Mouse (Mus musculus) G1E-ER4 (cell line): ENCODE measurements around the gene Retreg1. TPM values are rescaled to one million over a fixed set of nuclear protein-coding genes. Genes with fewer than 3 reads are reported as not detected.

ENCODE experiments used
- GATA1 ChIP-seq: IDR thresholded peaks from one replicate; pipeline ENCODE4 v1.8.0; 2012; ENCODE audit warnings: low read length, inconsistent platforms
- polyA plus RNA-seq: library from polyadenylated mRNA; stranded (reverse); fragments of >175 nt; gene quantifications from 2 replicates; pipeline ENCODE4 v1.2.3, GENCODE M21; 2012

Retreg1 gene
- polyA plus RNA-seq, 1 experiment, result not detected

DNA sequence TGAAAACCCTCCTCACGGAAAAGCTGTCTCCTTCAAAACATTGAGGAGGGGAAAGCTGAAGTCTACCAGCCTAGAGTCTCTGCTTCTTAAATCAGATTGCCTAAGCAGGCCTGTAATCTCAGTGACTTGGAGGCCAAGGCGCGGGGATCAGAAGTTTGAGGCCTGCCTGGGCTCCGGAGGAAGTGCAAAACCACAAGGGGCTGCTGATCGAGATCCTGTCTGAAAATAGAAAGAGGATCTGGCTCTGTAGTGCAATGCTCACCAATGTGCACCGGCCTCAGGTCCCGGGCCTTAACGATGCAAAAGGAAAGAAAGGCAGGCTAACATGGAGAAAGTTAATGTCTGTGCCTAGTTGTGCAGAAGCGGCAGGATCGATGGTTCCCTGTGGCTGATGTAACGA lies 48.6 kb downstream of the Retreg1 start:
- TF ChIP-seq GATA1, result no peak

DNA sequence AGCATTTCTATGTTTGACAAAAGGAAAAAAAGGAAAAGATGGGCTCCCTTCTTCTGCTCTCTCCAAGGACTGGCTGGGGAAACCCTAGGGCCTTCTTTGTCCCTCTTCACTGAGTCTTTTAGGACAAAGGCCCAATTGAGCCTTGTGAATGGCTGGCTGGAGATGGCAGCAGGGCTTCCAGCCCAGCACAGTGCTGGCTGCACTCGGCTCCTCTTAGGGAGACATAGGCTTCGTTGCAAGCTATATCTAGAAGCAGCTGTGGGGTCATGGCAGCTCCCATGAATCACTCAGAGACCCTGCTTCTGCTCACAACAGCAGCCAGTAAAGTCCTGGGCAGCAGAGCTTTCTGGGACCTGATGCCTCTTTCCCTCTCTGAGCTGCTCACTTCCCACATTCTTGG lies 50.3 kb downstream of the Retreg1 start:
- TF ChIP-seq GATA1, result no peak

DNA sequence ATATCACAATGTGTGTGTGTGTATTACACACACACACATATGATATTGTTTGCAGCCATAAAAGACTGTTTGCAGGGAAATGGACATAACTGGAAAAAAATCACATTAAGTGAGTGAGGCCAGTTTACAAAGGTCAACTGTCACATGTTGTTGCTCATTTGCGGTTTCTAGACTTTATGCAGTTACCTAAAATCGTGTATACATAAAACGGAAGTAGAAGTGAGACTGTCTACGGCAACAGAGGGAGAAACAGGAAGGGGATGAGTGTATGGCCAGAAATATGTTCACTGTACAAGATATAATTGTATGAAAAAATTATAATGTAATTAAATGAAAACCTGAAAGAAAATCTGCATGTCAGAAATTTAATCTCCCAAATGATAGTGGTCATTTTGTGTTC lies 53.8 kb downstream of the Retreg1 start:
- no peak for TF ChIP-seq GATA1

DNA sequence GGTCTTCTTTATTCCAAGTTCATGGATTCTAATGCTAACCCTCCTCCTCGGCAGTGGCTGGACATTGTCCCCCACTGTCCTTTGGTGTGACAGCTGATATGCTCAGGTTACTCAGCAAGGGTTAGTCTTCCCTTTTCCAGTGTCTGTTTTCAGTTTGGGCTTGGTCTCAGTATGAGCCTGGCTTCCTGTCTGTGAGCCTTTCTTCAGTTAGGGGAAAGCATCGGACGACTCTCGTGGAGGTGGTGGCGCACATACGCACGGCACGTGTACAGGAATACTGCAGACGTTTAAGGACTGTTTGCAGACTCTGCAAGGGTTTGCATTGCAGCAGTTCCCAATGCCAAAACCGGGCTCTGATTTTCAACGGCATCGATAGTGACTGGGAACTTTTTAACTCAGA lies 54.6 kb downstream of the Retreg1 start:
- TF ChIP-seq GATA1, result no peak

DNA sequence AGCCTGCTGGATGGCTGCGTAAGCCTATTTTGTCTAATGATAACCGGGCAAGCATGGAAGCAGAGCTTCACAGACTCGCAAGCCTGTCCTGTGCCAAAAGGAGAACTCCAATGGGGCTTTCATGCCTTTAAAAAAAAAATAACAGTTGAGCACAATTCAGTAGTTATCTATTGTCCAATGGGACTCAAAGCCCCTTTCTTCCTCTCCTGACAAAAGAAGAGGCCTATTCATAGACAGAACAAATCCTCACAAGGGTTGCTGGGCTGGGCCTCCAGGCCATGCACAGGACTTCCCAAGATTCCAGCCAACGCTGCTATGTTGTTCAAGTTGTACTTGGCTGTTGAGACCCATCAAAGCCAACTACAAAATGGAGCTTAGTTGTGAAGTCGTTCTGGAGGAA lies 56.0 kb downstream of the Retreg1 start:
- TF ChIP-seq GATA1, result no peak

DNA sequence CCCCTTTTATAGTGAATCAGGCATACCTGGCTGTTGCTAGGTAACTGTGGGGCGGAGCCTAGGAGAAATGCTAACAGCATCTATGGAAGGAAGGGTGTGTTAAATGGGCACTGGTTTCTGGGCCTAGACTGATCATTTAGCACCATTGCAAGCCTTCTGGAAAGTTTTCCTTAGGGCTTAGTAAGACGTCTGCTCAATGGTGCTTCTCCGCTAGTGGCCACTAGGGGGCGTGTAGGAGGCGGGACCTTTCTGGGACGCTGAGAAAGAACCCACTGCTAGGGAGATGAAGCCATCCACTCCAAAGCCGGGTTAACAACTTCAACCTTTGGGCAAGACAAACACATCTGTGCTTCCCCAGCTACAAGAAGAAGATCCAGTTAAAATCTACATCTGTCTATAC lies 57.6 kb downstream of the Retreg1 start:
- TF ChIP-seq GATA1, result no peak

DNA sequence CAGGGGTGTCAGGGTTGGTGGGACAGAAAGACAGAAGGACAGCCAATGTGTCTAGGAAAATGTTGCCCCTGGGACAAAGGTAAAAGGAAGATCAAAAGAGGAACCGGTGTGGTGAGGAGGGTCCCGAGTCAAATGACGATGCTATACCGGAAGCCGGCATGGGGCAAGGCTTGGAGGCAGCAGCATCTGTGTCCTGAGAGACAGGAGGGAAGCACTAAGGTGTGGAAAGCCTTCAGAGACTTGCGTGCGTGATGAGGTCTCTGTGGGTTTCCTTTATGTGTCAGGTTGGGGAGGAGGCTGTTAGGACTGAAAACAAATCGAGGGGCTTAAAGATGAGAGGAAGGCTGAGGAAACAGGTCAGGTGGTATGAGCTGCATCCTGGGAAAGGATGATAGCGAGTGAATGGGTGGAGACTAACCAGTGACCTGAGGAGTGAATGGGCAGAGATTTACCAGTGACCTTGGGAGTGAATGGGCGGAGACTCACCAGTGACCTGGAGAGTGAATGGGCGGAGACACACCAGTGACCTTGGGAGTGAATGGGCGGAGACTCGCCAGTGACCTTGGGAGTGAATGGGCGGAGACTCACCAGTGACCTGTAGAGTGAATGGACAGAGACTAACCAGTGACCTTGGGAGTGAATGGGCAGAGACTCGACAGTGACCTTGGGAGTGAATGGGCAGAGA lies 60.1 kb downstream of the Retreg1 start:
- TF ChIP-seq GATA1, result no peak

DNA sequence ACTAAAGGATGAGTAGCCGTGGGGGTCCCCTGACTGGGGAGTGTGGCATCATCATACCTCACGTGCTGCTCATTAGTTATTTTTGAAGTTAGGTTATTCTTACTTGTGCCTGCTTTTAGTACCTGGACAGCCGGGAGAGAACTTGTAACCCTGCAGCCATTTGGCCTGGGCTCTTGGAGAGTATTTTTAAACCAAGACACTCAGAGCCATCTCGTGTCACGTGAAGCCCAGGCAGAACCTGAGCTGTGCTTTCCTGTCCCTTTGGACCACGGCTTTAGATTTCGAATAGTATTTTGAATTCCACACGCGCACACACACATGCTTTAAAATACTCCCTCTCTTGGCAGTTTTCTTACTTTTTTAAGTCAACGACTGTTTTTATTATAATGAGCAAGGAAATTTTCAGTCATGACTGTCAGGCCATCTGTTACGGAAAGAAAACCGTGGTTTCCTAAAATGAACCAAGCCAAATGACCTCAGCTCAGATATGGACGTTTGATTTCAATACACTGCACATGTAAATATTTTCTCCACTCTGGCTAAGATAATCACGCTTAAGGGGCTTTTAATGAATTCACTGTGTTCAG lies 61.5 kb downstream of the Retreg1 start:
- no peak for TF ChIP-seq GATA1

DNA sequence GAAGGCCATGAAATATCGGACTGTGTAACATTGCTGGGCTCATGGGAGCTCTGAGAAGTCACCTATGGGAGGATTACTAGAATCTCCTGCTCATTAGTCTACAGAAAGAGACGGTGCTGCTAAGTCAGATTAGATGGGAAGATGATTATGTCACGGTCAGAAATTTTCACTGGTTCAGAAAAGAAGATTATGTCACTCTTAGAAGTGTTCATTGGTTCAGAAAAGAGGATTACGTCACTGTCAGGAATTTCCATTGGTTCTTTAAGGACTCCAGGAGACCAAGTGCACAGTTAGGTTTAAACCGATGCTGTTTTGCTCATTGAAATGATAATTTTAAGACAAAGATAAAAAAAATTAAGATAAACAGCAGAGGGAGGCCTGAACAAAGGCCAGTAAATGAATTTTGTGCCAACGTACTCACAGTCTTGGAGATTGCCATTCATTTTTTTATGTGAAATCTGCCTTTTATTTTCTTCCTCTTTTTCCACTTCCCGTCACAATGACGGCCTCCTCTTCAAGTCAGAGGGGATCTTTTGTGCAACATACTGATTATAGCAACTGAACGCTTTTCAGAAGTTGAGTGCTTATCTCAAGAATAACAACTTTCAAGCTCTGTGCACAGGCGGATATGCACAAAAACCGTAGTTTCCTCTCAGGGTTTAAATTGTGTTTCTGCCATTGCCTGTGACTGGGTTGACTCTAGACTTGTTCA lies 67.0 kb downstream of the Retreg1 start:
- no peak for TF ChIP-seq GATA1

DNA sequence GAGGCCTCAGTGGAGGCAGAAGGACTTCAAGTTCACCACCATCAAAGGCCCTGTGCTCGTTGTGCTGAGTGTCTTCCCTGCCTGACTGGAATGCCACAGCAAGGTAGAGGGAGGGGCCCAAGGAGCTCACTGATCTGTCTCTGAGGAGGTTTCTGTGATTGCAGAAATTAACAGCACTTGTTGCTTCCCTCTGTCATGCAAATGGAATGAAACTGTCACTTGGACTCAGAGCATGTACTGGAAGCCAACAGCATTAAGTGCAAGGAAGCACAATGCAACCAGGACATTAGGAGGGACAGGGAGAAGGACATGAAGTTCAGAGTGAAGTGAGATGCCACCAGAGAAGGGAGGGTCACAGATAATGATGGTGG lies 67.5 kb downstream of the Retreg1 start:
- no peak for TF ChIP-seq GATA1

DNA sequence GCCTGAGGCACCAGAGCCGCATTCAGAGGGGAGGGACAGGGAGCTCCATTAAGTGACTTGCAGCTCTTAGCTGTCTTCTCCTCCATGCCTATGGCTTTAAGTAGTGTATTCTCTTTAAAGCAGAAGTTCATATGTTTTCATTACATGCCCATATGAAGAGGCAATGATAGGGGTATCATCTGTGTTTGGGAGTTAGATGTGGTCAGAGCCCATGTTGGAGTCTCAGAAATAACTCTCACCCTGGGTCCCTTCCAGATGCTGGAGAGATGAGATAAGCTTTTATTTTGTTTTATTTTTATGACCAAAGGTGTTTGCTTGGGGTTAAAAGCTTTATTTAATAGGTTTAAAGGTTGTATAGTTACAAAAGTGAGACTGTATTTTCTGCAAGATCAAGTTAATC lies 67.9 kb downstream of the Retreg1 start:
- no peak for TF ChIP-seq GATA1

DNA sequence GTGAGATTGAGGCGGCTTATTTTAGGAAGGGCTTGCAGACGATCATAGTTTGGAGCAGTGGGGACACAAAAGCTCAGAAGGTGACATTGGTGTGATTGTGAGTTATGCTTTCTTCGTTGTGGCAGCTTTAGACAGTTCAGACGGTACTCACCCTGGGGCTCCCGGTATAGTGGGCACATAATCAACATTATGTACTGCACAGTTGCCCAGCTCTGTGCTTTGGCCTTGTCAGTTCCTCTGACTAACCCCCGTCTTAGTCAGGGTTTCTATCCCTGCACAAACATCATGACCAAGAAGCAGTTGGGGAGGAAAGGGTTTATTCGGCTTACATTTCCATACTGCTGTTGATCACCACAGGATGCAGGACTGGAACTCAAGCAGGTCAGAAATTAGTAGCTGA lies 69.9 kb downstream of the Retreg1 start:
- no peak for TF ChIP-seq GATA1

DNA sequence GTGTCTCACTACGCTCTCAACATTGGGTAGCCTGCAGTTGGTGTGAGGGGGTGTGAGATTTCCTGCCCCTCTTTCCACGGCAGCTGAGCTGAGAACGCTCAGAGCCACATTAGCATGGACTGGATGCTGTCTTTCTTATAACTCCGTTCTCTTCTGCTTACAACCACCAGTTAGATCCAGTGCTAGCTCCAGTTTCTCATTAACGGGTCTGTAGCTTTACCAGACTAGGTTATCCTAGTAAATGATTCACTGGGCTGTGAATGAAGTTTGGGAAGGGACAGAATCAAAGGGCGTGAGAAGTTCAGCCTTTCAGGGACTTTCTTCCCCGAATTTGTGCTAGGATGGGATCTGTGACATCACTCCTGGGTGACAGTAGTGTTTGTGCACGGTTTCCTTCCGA lies 70.7 kb downstream of the Retreg1 start:
- no peak for TF ChIP-seq GATA1

DNA sequence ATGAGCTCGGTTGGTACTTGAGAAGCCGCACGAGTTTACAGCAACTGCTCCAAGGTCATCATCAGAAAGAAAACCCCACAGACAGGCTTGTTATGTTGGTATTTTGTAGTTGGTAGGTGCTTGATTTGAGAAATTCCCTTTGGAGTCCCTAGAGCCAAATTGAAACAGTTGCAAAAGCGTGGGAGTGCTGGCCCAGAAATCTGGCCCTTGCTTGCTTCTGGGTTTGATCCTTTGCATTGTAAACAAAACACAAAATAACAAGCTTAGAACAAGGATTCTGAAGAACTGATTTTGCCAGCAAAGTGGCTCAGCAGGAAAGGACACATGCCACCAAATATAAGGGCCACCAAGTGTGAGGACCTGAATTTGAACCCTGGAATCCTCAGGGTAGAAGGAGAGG lies 71.2 kb downstream of the Retreg1 start:
- TF ChIP-seq GATA1, result no peak

DNA sequence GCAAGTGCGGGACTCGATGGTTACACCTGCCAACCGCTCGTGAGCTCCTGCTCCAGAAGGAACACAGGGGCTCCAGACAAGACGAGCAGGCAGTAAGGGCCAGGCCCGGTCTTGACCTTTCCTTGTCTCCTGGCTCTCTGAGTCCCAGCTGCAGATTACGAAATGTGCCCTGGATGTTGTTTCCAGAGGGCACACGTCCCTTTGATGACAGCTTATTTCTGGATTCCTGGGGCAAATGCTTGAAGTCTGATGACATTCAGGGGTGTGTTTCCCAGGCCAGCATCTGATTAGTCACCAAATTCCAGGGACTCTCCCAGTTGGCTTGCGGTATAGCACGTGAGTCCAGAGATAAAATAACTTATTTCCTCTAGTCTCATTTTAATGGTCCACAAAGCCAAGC lies 72.0 kb downstream of the Retreg1 start:
- TF ChIP-seq GATA1, result no peak

DNA sequence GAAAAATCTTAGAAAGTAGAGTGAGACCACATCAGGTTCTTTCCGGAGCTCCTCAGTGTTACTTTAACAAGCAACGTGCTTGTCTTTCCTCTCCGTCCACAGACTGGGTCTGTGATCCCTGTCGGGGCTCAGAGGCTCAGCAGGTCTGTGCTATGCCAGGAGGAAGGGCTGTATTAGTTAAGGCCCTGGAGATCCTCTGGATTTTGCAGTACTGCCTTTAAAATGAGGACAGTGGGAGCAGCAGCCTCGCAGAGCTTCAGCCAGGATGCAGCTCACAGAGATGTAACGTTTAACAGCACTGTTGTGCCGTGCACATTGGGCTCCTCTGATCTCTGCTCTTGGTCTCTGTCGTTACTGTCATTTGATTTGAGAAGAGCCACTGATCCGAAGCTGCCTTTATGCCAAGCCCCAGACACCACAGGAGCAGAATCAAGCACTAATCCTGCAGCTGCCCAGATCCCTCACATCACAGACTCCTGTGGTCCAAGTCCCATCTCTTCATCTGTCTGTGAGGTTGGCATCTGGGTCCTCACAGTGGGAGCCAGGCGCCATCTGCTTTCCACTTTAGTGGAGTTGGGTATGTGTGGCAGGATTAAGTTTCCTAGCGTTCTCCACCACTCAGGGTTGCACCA lies 72.7 kb downstream of the Retreg1 start:
- no peak for TF ChIP-seq GATA1

DNA sequence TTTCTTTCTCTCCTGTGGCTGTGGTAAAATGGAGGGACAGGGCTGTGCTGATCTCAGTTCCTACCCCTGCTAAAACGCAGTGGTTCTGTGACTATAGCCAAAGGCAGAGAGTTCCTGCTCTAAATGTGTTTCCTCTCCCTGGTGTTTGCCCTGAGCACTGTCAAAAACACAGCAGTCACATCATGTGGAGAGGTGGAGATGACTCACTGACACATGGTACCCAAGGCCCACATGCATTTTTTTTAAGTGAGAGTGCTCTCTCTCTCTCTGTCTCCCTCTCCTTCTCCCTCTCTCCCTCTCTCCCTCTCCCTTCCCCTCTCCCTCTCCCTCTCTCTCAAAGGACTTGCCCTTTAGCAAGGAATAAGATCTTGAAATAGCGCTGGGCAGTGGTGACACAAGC lies 73.3 kb downstream of the Retreg1 start:
- no peak for TF ChIP-seq GATA1
